Comparison of ENCODE assay signal across 15 mouse cellular contexts in the genomic region with DNA sequence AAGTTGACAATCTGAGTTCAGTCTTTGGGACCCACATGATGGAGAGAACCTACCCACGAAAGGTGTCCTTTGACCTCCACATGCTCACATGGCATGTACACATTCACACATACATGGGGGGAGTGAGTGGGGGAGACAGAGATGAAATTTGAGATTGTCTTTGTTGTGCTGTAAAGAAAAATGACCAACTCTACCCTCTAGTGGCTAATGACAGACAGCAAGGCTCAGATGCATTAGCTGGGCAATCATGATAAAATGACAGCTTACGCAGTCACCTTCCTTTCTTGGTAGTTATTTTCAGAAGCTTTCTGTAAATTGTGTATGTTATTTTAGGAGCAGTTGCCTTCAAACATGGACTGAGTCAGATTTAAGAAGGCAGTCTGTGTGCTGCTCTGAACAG. TPM values are rescaled to one million over a fixed set of nuclear protein-coding genes. Genes with fewer than 3 reads are reported as not detected.
DNase-seq lines count a peak whose midpoint lies in the region; ATAC-seq and TF ChIP-seq lines count a peak whose summit lies in the region.
"Had no signal": no experiment of that assay in that cellular context is flagged by ENCODE, and none has a peak within 500 bp of the region (broad histone marks: within the 10 kb centered on the region; RNA-seq: fewer than 3 reads in every experiment).

No protein-coding gene starts in this region.

- no peak for ATAC-seq in kidney, postnatal 0 days (replicated peaks; ENCODE audit: low FRiP score, low read depth)

- H3K4me3 ChIP-seq in kidney, postnatal 0 days (replicated peaks; ENCODE audit: low read depth, low read length): no peak overlapping the region
- no peak overlapping the region for H3K4me3 ChIP-seq in kidney, adult 2 months (ENCODE audit: insufficient read depth, low read depth, low read length)
- H3K4me3 ChIP-seq: embryonic facial prominence, embryonic 13.5 days; hindbrain, embryonic 12.5 days; limb, embryonic 12.5 days had no signal

- no peak overlapping the region for H3K27ac ChIP-seq in kidney, postnatal 0 days
- no peak overlapping the region for H3K27ac ChIP-seq in kidney, adult 2 months (ENCODE audit: insufficient read depth, low read depth, low read length)
- H3K27ac ChIP-seq: embryonic facial prominence, embryonic 13.5 days; hindbrain, embryonic 12.5 days; limb, embryonic 12.5 days had no signal

- H3K27me3 ChIP-seq in kidney, postnatal 0 days (ENCODE audit: insufficient read depth, low read length): no peaks in the 10 kb centered on the region
- H3K27me3 ChIP-seq in kidney, adult 2 months (replicated peaks; ENCODE audit: control insufficient read depth, insufficient read depth, low read length): no peaks in the 10 kb centered on the region
- H3K27me3 ChIP-seq: embryonic facial prominence, embryonic 13.5 days; hindbrain, embryonic 12.5 days; limb, embryonic 12.5 days had no signal

- H3K4me1 ChIP-seq in kidney, postnatal 0 days (replicated peaks; ENCODE audit: insufficient read depth, low read length): peaks cover 19% of the 10 kb centered on the region; the same call in 1 of the 2 replicates
- peaks cover 7% of the 10 kb centered on the region; the same call in 1 of the 2 replicates for H3K4me1 ChIP-seq in kidney, adult 2 months (ENCODE audit: control insufficient read depth, insufficient read depth, low read length)

- H3K9me3 ChIP-seq in kidney, postnatal 0 days (replicated peaks; ENCODE audit: low read length): no peaks in the 10 kb centered on the region
- H3K9me3 ChIP-seq: embryonic facial prominence, embryonic 13.5 days; hindbrain, embryonic 12.5 days; limb, embryonic 12.5 days had no signal

- TF ChIP-seq POLR2A in kidney, adult 2 months (IDR thresholded peaks at IDR 0.05; ENCODE audit: low read depth, low read length): no peak

- H3K9ac ChIP-seq in kidney, postnatal 0 days (ENCODE audit: low read depth, low read length): no peak overlapping the region
- H3K9ac ChIP-seq: embryonic facial prominence, embryonic 13.5 days; hindbrain, embryonic 12.5 days; limb, embryonic 12.5 days had no signal

- no peak for DNase-seq in kidney, postnatal 0 days (ENCODE audit: low spot score)
- no peak for DNase-seq in kidney, adult 2 months
- DNase-seq in 3T3-L1 (ENCODE audit: low read depth, low spot score) (peak; percentile 43), 416B (ENCODE audit: low read depth) (peak; percentile 45)
- DNase-seq in brain, adult 2 months (ENCODE audit: low read depth, low spot score): peak; percentile 21
- no peak for DNase-seq in layer of hippocampus, adult 11-12 months (ENCODE audit: low spot score)
- no peak for DNase-seq in adrenal gland, postnatal 25 days
- DNase-seq: adrenal gland, postnatal 36 days; kidney, adult 18-20 months; lung, adult 18-20 months; spleen, adult 18-20 months; thymus, postnatal 14 days had no signal

- H3K4me2 ChIP-seq in kidney, postnatal 0 days (ENCODE audit: low read length): no peak overlapping the region
- H3K4me2 ChIP-seq: embryonic facial prominence, embryonic 13.5 days; hindbrain, embryonic 12.5 days; limb, embryonic 12.5 days had no signal

- peak; percentile 57 for TF ChIP-seq CTCF in kidney, postnatal 0 days (IDR thresholded peaks at IDR 0.05; ENCODE audit: low read depth)
- TF ChIP-seq CTCF in kidney, adult 2 months (conservative IDR thresholded peaks at IDR 0.05; ENCODE audit: insufficient read depth, insufficient read length, low read depth, low read length): no peak

- H3K36me3 ChIP-seq in kidney, postnatal 0 days (ENCODE audit: insufficient read depth, low read length): 0 out of 2 replicates have a peak, but pooled peaks cover 8% of the 10 kb centered on the region
- no peaks in the 10 kb centered on the region for H3K36me3 ChIP-seq in kidney, adult 2 months (ENCODE audit: control insufficient read depth, insufficient read depth, low read length)

- WGBS in kidney, postnatal 0 days: 88% methylated on average over 2 of the region's 2 CpGs
- 74% methylated on average over 2 of the region's 2 CpGs for WGBS in kidney, adult 2 months

RNA-seq across cellular contexts. Expression of gene Tm9sf2, which starts 4.8 kb away (rescaled TPM):
- 221 and 232 TPM in 2 replicates for polyA plus RNA-seq in kidney, postnatal 0 days (2015; fragmentation: Nextera tagmentation; extraction: Ambion mirVana)
- polyA plus RNA-seq in kidney, adult 2 months (2012; rRNA removed): 136 and 197 TPM in 2 replicates
- 143 and 162 TPM in 2 replicates for total RNA-seq in adrenal gland, postnatal 25 days (2021)

Comparison
In these comparisons a context has a peak if more than half of its experiments do, and no peak if none do; other contexts are left out.
1. DNase-seq: peak in 3T3-L1 (single experiment), 416B (single experiment) and brain, adult 2 months (single experiment); none in kidney, postnatal 0 days (single experiment), kidney, adult 2 months (single experiment), layer of hippocampus, adult 11-12 months (single experiment) and adrenal gland, postnatal 25 days (single experiment).